Mouse (Mus musculus): ENCODE results near the gene Dnm3. TPM values are rescaled to one million over a fixed set of nuclear protein-coding genes. Genes with fewer than 3 reads are reported as not detected.
A peak's percentile ranks its signal among the peaks of the same experiment; 100 is the strongest.

Dnm3 gene
- polyA plus RNA-seq, 1 experiment from 2014 or later: 1.6 TPM

- Histone ChIP-seq H3K4me3 (ENCODE audit: control insufficient read depth in 1 of 2, insufficient read depth in 1 of 2, low read depth in 1 of 2, low read length in 2 of 2) (no peak within 1 kb of the TSS), H3K36me3 (ENCODE audit: control insufficient read depth, insufficient read depth, low read length) (no peaks in the 10 kb centered on the region), H3K9ac (ENCODE audit: low read length) (no peak within 1 kb of the TSS), H3K9me3 (ENCODE audit: control insufficient read depth, low read length) (no peaks in the 10 kb centered on the region), H3K4me2 (ENCODE audit: low read length) (no peak within 1 kb of the TSS), H3K4me1 (ENCODE audit: control insufficient read depth in 2 of 2, insufficient read depth in 2 of 2, low read length in 2 of 2) (peaks cover 0 to 3% of the 10 kb centered on the region in 2 experiments; a peak in 2 of 4 replicates), H3K27me3 (ENCODE audit: control insufficient read depth, insufficient read depth, low read length) (no peaks in the 10 kb centered on the region), H3K27ac (replicated peaks in 1 of 2; ENCODE audit: control insufficient read depth in 1 of 2, insufficient read depth in 1 of 2, low read depth in 2 of 2, low read length in 2 of 2) (no peak within 1 kb of the TSS)
- no peak for ATAC-seq (ENCODE audit: insufficient number of reproducible peaks, insufficient read depth, low FRiP score, low read depth)
- 54% methylated on average over 1 of the region's 1 CpGs for WGBS
Measured at GRCm38 (mm10) chr1:161979536-161979935, 498.3 kb downstream of the Dnm3 start, which contains the start of gene 4930558K02Rik. TSS of gene 4930558K02Rik (minus strand) at chr1:161979636.

GRCm38 (mm10) chr1:161978173-161978700, 499.6 kb downstream of the Dnm3 start:
- WGBS: 84% methylated on average over 5 of the region's 5 CpGs
- peaks cover 0 to 3% of the 10 kb centered on the region in 2 experiments; a peak in 2 of 4 replicates for H3K4me1 ChIP-seq (ENCODE audit: control insufficient read depth in 2 of 2, insufficient read depth in 2 of 2, low read length in 2 of 2)
- no peak overlapping the region for H3K9ac ChIP-seq (ENCODE audit: low read length)
- H3K27ac ChIP-seq (replicated peaks in 1 of 2; ENCODE audit: control insufficient read depth in 1 of 2, insufficient read depth in 1 of 2, low read depth in 2 of 2, low read length in 2 of 2): no peak overlapping the region
- H3K4me2 ChIP-seq (ENCODE audit: low read length): no peak overlapping the region
- no peaks in the 10 kb centered on the region for H3K27me3 ChIP-seq (ENCODE audit: control insufficient read depth, insufficient read depth, low read length)
- H3K9me3 ChIP-seq (ENCODE audit: control insufficient read depth, low read length): no peaks in the 10 kb centered on the region
- ATAC-seq (ENCODE audit: insufficient number of reproducible peaks, insufficient read depth, low FRiP score, low read depth): no peak
- no peak overlapping the region for H3K4me3 ChIP-seq (ENCODE audit: control insufficient read depth in 1 of 2, insufficient read depth in 1 of 2, low read depth in 1 of 2, low read length in 2 of 2)
- H3K36me3 ChIP-seq (ENCODE audit: control insufficient read depth, insufficient read depth, low read length): no peaks in the 10 kb centered on the region

DNA sequence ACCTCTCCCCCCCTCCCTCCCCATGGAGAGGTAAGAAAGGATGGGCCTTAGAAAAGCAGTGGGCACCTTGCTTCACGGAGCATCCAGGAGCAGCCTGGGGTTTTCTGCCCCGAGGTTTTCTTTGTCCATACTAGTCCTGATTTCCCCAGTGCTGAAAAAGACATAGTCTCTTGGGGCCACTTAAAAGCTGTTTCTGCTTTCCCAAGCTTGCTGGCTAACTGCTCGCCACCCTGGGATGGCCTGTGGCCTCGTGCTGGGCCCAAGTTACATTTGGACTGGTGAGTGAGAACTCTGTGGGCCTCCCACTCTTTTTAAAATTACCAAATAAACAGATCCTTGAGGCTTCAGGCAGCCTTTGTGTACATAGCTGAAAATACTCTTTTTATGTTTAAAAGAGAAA, 500.5 kb downstream of the Dnm3 start:
- H3K27me3 ChIP-seq (ENCODE audit: control insufficient read depth, insufficient read depth, low read length): no peaks in the 10 kb centered on the region
- H3K27ac ChIP-seq (replicated peaks in 1 of 2; ENCODE audit: control insufficient read depth in 1 of 2, insufficient read depth in 1 of 2, low read depth in 2 of 2, low read length in 2 of 2): no peak overlapping the region
- no peaks in the 10 kb centered on the region for H3K36me3 ChIP-seq (ENCODE audit: control insufficient read depth, insufficient read depth, low read length)
- no peak for ATAC-seq (ENCODE audit: insufficient number of reproducible peaks, insufficient read depth, low FRiP score, low read depth)
- no peak overlapping the region for H3K4me2 ChIP-seq (ENCODE audit: low read length)
- WGBS: 68% methylated on average over 4 of the region's 4 CpGs
- H3K9ac ChIP-seq (ENCODE audit: low read length): no peak overlapping the region
- H3K4me1 ChIP-seq (ENCODE audit: control insufficient read depth in 2 of 2, insufficient read depth in 2 of 2, low read length in 2 of 2): peaks cover 0 to 3% of the 10 kb centered on the region in 2 experiments; a peak in 2 of 4 replicates
- H3K9me3 ChIP-seq (ENCODE audit: control insufficient read depth, low read length): no peaks in the 10 kb centered on the region
- H3K4me3 ChIP-seq (ENCODE audit: control insufficient read depth in 1 of 2, insufficient read depth in 1 of 2, low read depth in 1 of 2, low read length in 2 of 2): no peak overlapping the region

GRCm38 (mm10) chr1:161976255-161977182, 501.3 kb downstream of the Dnm3 start:
- Histone ChIP-seq H3K4me1 (ENCODE audit: control insufficient read depth in 2 of 2, insufficient read depth in 2 of 2, low read length in 2 of 2) (peaks cover 0 to 3% of the 10 kb centered on the region in 2 experiments; a peak in 2 of 4 replicates), H3K36me3 (ENCODE audit: control insufficient read depth, insufficient read depth, low read length) (peaks cover under 1% of the 10 kb centered on the region; the same call in 1 of the 2 replicates), H3K4me3 (ENCODE audit: control insufficient read depth in 1 of 2, insufficient read depth in 1 of 2, low read depth in 1 of 2, low read length in 2 of 2) (no peak overlapping the region), H3K27ac (replicated peaks in 1 of 2; ENCODE audit: control insufficient read depth in 1 of 2, insufficient read depth in 1 of 2, low read depth in 2 of 2, low read length in 2 of 2) (no peak overlapping the region), H3K9me3 (ENCODE audit: control insufficient read depth, low read length) (no peaks in the 10 kb centered on the region), H3K9ac (ENCODE audit: low read length) (no peak overlapping the region), H3K27me3 (ENCODE audit: control insufficient read depth, insufficient read depth, low read length) (no peaks in the 10 kb centered on the region), H3K4me2 (ENCODE audit: low read length) (no peak overlapping the region)
- 39% methylated on average over 16 of the region's 16 CpGs for WGBS
- no peak for ATAC-seq (ENCODE audit: insufficient number of reproducible peaks, insufficient read depth, low FRiP score, low read depth)

DNA sequence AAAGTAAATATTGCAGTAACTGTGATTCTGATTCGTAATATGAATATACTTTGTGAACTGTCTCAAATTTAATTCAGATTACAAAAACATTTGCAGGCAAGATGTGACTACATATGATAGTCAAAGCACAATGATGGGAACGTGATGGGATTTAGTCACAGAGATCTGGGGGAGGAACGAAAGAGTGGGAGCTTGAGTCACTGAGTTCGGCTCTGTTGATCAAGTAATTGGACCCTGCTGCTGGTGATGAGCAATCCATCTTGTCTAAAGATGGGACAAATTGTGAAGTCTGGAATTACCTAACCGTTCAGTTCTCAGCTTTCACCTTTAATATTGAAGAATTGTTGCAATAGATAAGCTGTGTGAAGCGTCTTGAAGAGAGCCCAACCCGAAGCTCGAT, 505.6 kb downstream of the Dnm3 start:
- no peak overlapping the region for H3K4me2 ChIP-seq (ENCODE audit: low read length)
- H3K4me3 ChIP-seq (ENCODE audit: control insufficient read depth in 1 of 2, insufficient read depth in 1 of 2, low read depth in 1 of 2, low read length in 2 of 2): no peak overlapping the region
- H3K4me1 ChIP-seq (ENCODE audit: control insufficient read depth in 2 of 2, insufficient read depth in 2 of 2, low read length in 2 of 2): peaks cover 3 to 8% of the 10 kb centered on the region in 2 experiments; a peak in 3 of 4 replicates
- H3K36me3 ChIP-seq (ENCODE audit: control insufficient read depth, insufficient read depth, low read length): peaks cover 11% of the 10 kb centered on the region; the same call in 1 of the 2 replicates
- H3K9ac ChIP-seq (ENCODE audit: low read length): no peak overlapping the region
- no peak for ATAC-seq (ENCODE audit: insufficient number of reproducible peaks, insufficient read depth, low FRiP score, low read depth)
- no peak overlapping the region for H3K27ac ChIP-seq (replicated peaks in 1 of 2; ENCODE audit: control insufficient read depth in 1 of 2, insufficient read depth in 1 of 2, low read depth in 2 of 2, low read length in 2 of 2)
- WGBS: 85% methylated on average over 8 of the region's 8 CpGs
- H3K27me3 ChIP-seq (ENCODE audit: control insufficient read depth, insufficient read depth, low read length): no peaks in the 10 kb centered on the region
- H3K9me3 ChIP-seq (ENCODE audit: control insufficient read depth, low read length): no peaks in the 10 kb centered on the region

GRCm38 (mm10) chr1:161970874-161971273, 507.0 kb downstream of the Dnm3 start:
- H3K4me3 ChIP-seq (ENCODE audit: control insufficient read depth in 1 of 2, insufficient read depth in 1 of 2, low read depth in 1 of 2, low read length in 2 of 2): no peak overlapping the region
- H3K9ac ChIP-seq (ENCODE audit: low read length): no peak overlapping the region
- H3K27ac ChIP-seq (replicated peaks in 1 of 2; ENCODE audit: control insufficient read depth in 1 of 2, insufficient read depth in 1 of 2, low read depth in 2 of 2, low read length in 2 of 2): no peak overlapping the region
- peaks cover 11% of the 10 kb centered on the region; the same call in 1 of the 2 replicates for H3K36me3 ChIP-seq (ENCODE audit: control insufficient read depth, insufficient read depth, low read length)
- H3K4me1 ChIP-seq (ENCODE audit: control insufficient read depth in 2 of 2, insufficient read depth in 2 of 2, low read length in 2 of 2): peaks cover 0 to 8% of the 10 kb centered on the region in 2 experiments; a peak in 1 of 4 replicates
- ATAC-seq (ENCODE audit: insufficient number of reproducible peaks, insufficient read depth, low FRiP score, low read depth): no peak
- 95% methylated on average over 9 of the region's 9 CpGs for WGBS
- no peak overlapping the region for H3K4me2 ChIP-seq (ENCODE audit: low read length)
- H3K9me3 ChIP-seq (ENCODE audit: control insufficient read depth, low read length): no peaks in the 10 kb centered on the region
- H3K27me3 ChIP-seq (ENCODE audit: control insufficient read depth, insufficient read depth, low read length): no peaks in the 10 kb centered on the region

DNA sequence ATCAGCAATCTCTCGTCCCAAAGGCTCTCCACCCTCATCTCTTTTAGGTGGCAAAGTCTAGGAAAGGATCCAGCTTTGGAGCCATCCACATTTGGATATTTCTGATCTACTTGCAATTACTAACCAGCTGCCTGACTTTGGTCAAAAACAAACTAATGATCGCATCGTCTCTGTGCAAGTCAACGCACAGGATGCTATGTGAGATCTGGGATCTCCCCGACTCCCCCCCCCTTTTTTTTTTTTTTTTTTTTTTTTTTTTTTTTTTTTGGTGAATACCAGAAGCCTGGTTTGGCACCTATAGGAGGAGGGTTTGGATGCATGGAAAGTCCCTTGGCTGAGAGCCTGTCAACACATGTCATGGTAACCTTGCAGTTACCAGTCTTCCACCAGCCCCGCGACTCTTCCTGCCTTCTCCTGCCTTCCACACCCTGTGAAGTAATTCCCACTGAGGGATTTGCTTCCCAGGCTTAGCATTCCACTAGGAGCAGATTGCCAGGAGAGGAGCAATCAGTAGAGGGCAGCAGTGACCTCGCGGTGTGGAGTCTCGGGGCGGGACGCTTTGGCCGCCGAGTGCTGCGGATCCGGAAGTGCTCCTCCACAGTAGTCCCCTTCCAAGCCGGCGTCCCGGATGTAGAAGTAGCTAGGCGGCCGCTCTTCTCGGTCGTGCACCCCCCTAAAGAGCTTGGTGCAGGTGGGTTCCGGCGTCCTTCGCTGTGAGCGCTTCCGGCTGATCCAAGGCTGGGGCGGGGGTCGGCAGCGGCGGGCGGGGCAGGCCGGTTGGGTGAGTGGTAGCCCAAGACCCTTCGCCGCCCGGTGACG, 509.0 kb downstream of the Dnm3 start, which contains the start of gene Pigc:
Pigc (plus strand) TSS at position 598 of the 819 bp plus-strand sequence.
- 3% methylated on average over 38 of the region's 38 CpGs for WGBS
- Histone ChIP-seq H3K4me2 (ENCODE audit: low read length) (peak within 1 kb of the TSS; percentile 75), H3K4me1 (ENCODE audit: control insufficient read depth in 2 of 2, insufficient read depth in 2 of 2, low read length in 2 of 2) (peaks cover 0 to 8% of the 10 kb centered on the region in 2 experiments; a peak in 1 of 4 replicates), H3K27me3 (ENCODE audit: control insufficient read depth, insufficient read depth, low read length) (no peaks in the 10 kb centered on the region), H3K9ac (ENCODE audit: low read length) (peak within 1 kb of the TSS; percentile 89), H3K27ac (replicated peaks in 1 of 2; ENCODE audit: control insufficient read depth in 1 of 2, insufficient read depth in 1 of 2, low read depth in 2 of 2, low read length in 2 of 2) (peak within 1 kb of the TSS; percentile 78 to 84), H3K9me3 (ENCODE audit: control insufficient read depth, low read length) (no peaks in the 10 kb centered on the region), H3K4me3 (ENCODE audit: control insufficient read depth in 1 of 2, insufficient read depth in 1 of 2, low read depth in 1 of 2, low read length in 2 of 2) (peak within 1 kb of the TSS; percentile 79 to 80), H3K36me3 (ENCODE audit: control insufficient read depth, insufficient read depth, low read length) (peaks cover 11% of the 10 kb centered on the region; the same call in 1 of the 2 replicates)
- peak; percentile 97 for ATAC-seq (ENCODE audit: insufficient number of reproducible peaks, insufficient read depth, low FRiP score, low read depth)
